Mouse (Mus musculus): Measurements from ENCODE around the gene Fbxl5. TPM values are rescaled to one million over a fixed set of nuclear protein-coding genes. Genes with fewer than 3 reads are reported as not detected.

Gene Fbxl5
- polyA plus RNA-seq, 1 experiment from 2014 or later = 63.0 TPM

- DNase-seq (ENCODE audit: low spot score) (no peak), ATAC-seq (ENCODE audit: insufficient number of reproducible peaks, low FRiP score, low TSS enrichment, low read depth) (no peak)
- H3K4me2 ChIP-seq (ENCODE audit: low read depth, severe bottlenecking) = no peak overlapping the region
- no peaks in the 10 kb centered on the region for H3K27me3 ChIP-seq (ENCODE audit: control insufficient read depth, insufficient read depth, low read length)
- H3K4me3 ChIP-seq (ENCODE audit: low read depth, low read length) = no peak overlapping the region
- no peak overlapping the region for H3K9ac ChIP-seq (ENCODE audit: low read length)
- no peak overlapping the region for H3K27ac ChIP-seq (replicated peaks; ENCODE audit: low read depth, low read length)
- H3K9me3 ChIP-seq (ENCODE audit: control insufficient read depth, low read length) = no peaks in the 10 kb centered on the region
- WGBS = 91% methylated on average over 3 of the region's 3 CpGs
- no peaks in the 10 kb centered on the region for H3K36me3 ChIP-seq (ENCODE audit: control insufficient read depth, insufficient read depth, low read length)
- H3K4me1 ChIP-seq (ENCODE audit: control insufficient read depth, insufficient read depth, low read length) = peaks cover 11% of the 10 kb centered on the region; the same call in 1 of the 2 replicates
These were observed 1.4 kb upstream of the Fbxl5 start for GRCm38 (mm10) chr5:43822824-43823223.

GRCm38 (mm10) chr5:43822199-43822598 lies 761 bp upstream of the Fbxl5 start:
- Histone ChIP-seq H3K4me2 (ENCODE audit: low read depth, severe bottlenecking) (no peak overlapping the region), H3K9me3 (ENCODE audit: control insufficient read depth, low read length) (no peaks in the 10 kb centered on the region), H3K4me3 (ENCODE audit: low read depth, low read length) (no peak overlapping the region), H3K27ac (replicated peaks; ENCODE audit: low read depth, low read length) (no peak overlapping the region), H3K27me3 (ENCODE audit: control insufficient read depth, insufficient read depth, low read length) (no peaks in the 10 kb centered on the region), H3K36me3 (ENCODE audit: control insufficient read depth, insufficient read depth, low read length) (no peaks in the 10 kb centered on the region), H3K4me1 (ENCODE audit: control insufficient read depth, insufficient read depth, low read length) (peaks cover 11% of the 10 kb centered on the region; the same call in 1 of the 2 replicates), H3K9ac (ENCODE audit: low read length) (no peak overlapping the region)
- 95% methylated on average over 8 of the region's 8 CpGs for WGBS
- DNase-seq (ENCODE audit: low spot score) (no peak), ATAC-seq (ENCODE audit: insufficient number of reproducible peaks, low FRiP score, low TSS enrichment, low read depth) (no peak)

GRCm38 (mm10) chr5:43820785-43821184 lies 653 bp downstream of the Fbxl5 start:
- 91% methylated on average over 11 of the region's 11 CpGs for WGBS
- Histone ChIP-seq H3K4me1 (ENCODE audit: control insufficient read depth, insufficient read depth, low read length) (peaks cover 11% of the 10 kb centered on the region; the same call in 1 of the 2 replicates), H3K27ac (replicated peaks; ENCODE audit: low read depth, low read length) (no peak overlapping the region), H3K9ac (ENCODE audit: low read length) (no peak overlapping the region), H3K4me3 (ENCODE audit: low read depth, low read length) (no peak overlapping the region), H3K27me3 (ENCODE audit: control insufficient read depth, insufficient read depth, low read length) (no peaks in the 10 kb centered on the region), H3K4me2 (ENCODE audit: low read depth, severe bottlenecking) (no peak overlapping the region), H3K36me3 (ENCODE audit: control insufficient read depth, insufficient read depth, low read length) (no peaks in the 10 kb centered on the region), H3K9me3 (ENCODE audit: control insufficient read depth, low read length) (no peaks in the 10 kb centered on the region)
- no peak for DNase-seq (ENCODE audit: low spot score)
- no peak for ATAC-seq (ENCODE audit: insufficient number of reproducible peaks, low FRiP score, low TSS enrichment, low read depth)

GRCm38 (mm10) chr5:43818695-43819094 lies 2.7 kb downstream of the Fbxl5 start, which contains the start of gene Bst1:
Bst1 (plus strand) TSS chr5:43818885.
- no peaks in the 10 kb centered on the region for H3K27me3 ChIP-seq (ENCODE audit: control insufficient read depth, insufficient read depth, low read length)

GRCm38 (mm10) chr5:43815769-43816168 lies 5.7 kb downstream of the Fbxl5 start:
- WGBS = 60% methylated on average over 1 of the region's 1 CpGs
- no peak overlapping the region for H3K9ac ChIP-seq (ENCODE audit: low read length)
- no peaks in the 10 kb centered on the region for H3K36me3 ChIP-seq (ENCODE audit: control insufficient read depth, insufficient read depth, low read length)
- H3K4me3 ChIP-seq (ENCODE audit: low read depth, low read length) = no peak overlapping the region
- peaks cover 11% of the 10 kb centered on the region; the same call in 1 of the 2 replicates for H3K4me1 ChIP-seq (ENCODE audit: control insufficient read depth, insufficient read depth, low read length)
- H3K27me3 ChIP-seq (ENCODE audit: control insufficient read depth, insufficient read depth, low read length) = no peaks in the 10 kb centered on the region
- no peak overlapping the region for H3K27ac ChIP-seq (replicated peaks; ENCODE audit: low read depth, low read length)
- ATAC-seq (ENCODE audit: insufficient number of reproducible peaks, low FRiP score, low TSS enrichment, low read depth) = no peak
- no peak overlapping the region for H3K4me2 ChIP-seq (ENCODE audit: low read depth, severe bottlenecking)
- H3K9me3 ChIP-seq (ENCODE audit: control insufficient read depth, low read length) = no peaks in the 10 kb centered on the region
- DNase-seq (ENCODE audit: low spot score) = no peak

More at GRCm38 (mm10) chr5:43818695-43819094, 2.7 kb downstream of the Fbxl5 start, which contains the start of gene Bst1:
- no peak within 1 kb of the TSS for H3K9ac ChIP-seq (ENCODE audit: low read length)
- DNase-seq (ENCODE audit: low spot score) = no peak
- peaks cover 11% of the 10 kb centered on the region; the same call in 1 of the 2 replicates for H3K4me1 ChIP-seq (ENCODE audit: control insufficient read depth, insufficient read depth, low read length)
- H3K4me3 ChIP-seq (ENCODE audit: low read depth, low read length) = no peak within 1 kb of the TSS
- H3K27ac ChIP-seq (replicated peaks; ENCODE audit: low read depth, low read length) = no peak within 1 kb of the TSS
- WGBS = 39% methylated on average over 12 of the region's 12 CpGs
- no peaks in the 10 kb centered on the region for H3K9me3 ChIP-seq (ENCODE audit: control insufficient read depth, low read length)
- H3K4me2 ChIP-seq (ENCODE audit: low read depth, severe bottlenecking) = no peak within 1 kb of the TSS
- no peaks in the 10 kb centered on the region for H3K36me3 ChIP-seq (ENCODE audit: control insufficient read depth, insufficient read depth, low read length)
- no peak for ATAC-seq (ENCODE audit: insufficient number of reproducible peaks, low FRiP score, low TSS enrichment, low read depth)

- H3K4me1 ChIP-seq (ENCODE audit: control insufficient read depth, insufficient read depth, low read length) = peaks cover 10% of the 10 kb centered on the region; the same call in 1 of the 2 replicates
- 78% methylated on average over 2 of the region's 2 CpGs for WGBS
These were observed 6.9 kb downstream of the Fbxl5 start for GRCm38 (mm10) chr5:43814536-43814935.

GRCm38 (mm10) chr5:43810427-43811062 lies 10.9 kb downstream of the Fbxl5 start:
- no peak for ATAC-seq (ENCODE audit: insufficient number of reproducible peaks, low FRiP score, low TSS enrichment, low read depth)
- Histone ChIP-seq H3K9me3 (ENCODE audit: control insufficient read depth, low read length) (no peaks in the 10 kb centered on the region), H3K4me1 (ENCODE audit: control insufficient read depth, insufficient read depth, low read length) (no peaks in the 10 kb centered on the region; the same call in 1 of the 2 replicates), H3K27me3 (ENCODE audit: control insufficient read depth, insufficient read depth, low read length) (no peaks in the 10 kb centered on the region), H3K4me2 (ENCODE audit: low read depth, severe bottlenecking) (no peak overlapping the region), H3K27ac (replicated peaks; ENCODE audit: low read depth, low read length) (no peak overlapping the region), H3K9ac (ENCODE audit: low read length) (no peak overlapping the region), H3K4me3 (ENCODE audit: low read depth, low read length) (no peak overlapping the region), H3K36me3 (ENCODE audit: control insufficient read depth, insufficient read depth, low read length) (no peaks in the 10 kb centered on the region)
- 88% methylated on average over 1 of the region's 1 CpGs for WGBS
- no peak for DNase-seq (ENCODE audit: low spot score)

More at GRCm38 (mm10) chr5:43814536-43814935, 6.9 kb downstream of the Fbxl5 start:
- ATAC-seq (ENCODE audit: insufficient number of reproducible peaks, low FRiP score, low TSS enrichment, low read depth) (no peak), DNase-seq (ENCODE audit: low spot score) (no peak)
- Histone ChIP-seq H3K4me2 (ENCODE audit: low read depth, severe bottlenecking) (no peak overlapping the region), H3K27ac (replicated peaks; ENCODE audit: low read depth, low read length) (no peak overlapping the region), H3K9me3 (ENCODE audit: control insufficient read depth, low read length) (no peaks in the 10 kb centered on the region), H3K27me3 (ENCODE audit: control insufficient read depth, insufficient read depth, low read length) (no peaks in the 10 kb centered on the region), H3K4me3 (ENCODE audit: low read depth, low read length) (no peak overlapping the region), H3K9ac (ENCODE audit: low read length) (no peak overlapping the region), H3K36me3 (ENCODE audit: control insufficient read depth, insufficient read depth, low read length) (no peaks in the 10 kb centered on the region)

GRCm38 (mm10) chr5:43807744-43808696 lies 13.4 kb downstream of the Fbxl5 start:
- DNase-seq (ENCODE audit: low spot score) (peak; percentile 90), ATAC-seq (ENCODE audit: insufficient number of reproducible peaks, low FRiP score, low TSS enrichment, low read depth) (peak; percentile 89; the same call in 1 of the 2 replicates)
- Histone ChIP-seq H3K27ac (replicated peaks; ENCODE audit: low read depth, low read length) (no peak overlapping the region), H3K4me3 (ENCODE audit: low read depth, low read length) (peak overlapping the region; percentile 34), H3K9me3 (ENCODE audit: control insufficient read depth, low read length) (no peaks in the 10 kb centered on the region), H3K27me3 (ENCODE audit: control insufficient read depth, insufficient read depth, low read length) (no peaks in the 10 kb centered on the region), H3K9ac (ENCODE audit: low read length) (peak overlapping the region; percentile 55), H3K4me2 (ENCODE audit: low read depth, severe bottlenecking) (peak overlapping the region; percentile 44), H3K4me1 (ENCODE audit: control insufficient read depth, insufficient read depth, low read length) (no peaks in the 10 kb centered on the region; the same call in 1 of the 2 replicates), H3K36me3 (ENCODE audit: control insufficient read depth, insufficient read depth, low read length) (no peaks in the 10 kb centered on the region)
- WGBS = 5% methylated on average over 48 of the region's 48 CpGs

Measured in limb, embryonic 11.5 days (tissue).